Mouse (Mus musculus): ENCODE measurements around the gene Ltbp1. TPM values are rescaled to one million over a fixed set of nuclear protein-coding genes. Genes with fewer than 3 reads are reported as not detected.

Gene Ltbp1
- polyA plus RNA-seq, 1 experiment from 2014 or later = 1.6 TPM

DNA sequence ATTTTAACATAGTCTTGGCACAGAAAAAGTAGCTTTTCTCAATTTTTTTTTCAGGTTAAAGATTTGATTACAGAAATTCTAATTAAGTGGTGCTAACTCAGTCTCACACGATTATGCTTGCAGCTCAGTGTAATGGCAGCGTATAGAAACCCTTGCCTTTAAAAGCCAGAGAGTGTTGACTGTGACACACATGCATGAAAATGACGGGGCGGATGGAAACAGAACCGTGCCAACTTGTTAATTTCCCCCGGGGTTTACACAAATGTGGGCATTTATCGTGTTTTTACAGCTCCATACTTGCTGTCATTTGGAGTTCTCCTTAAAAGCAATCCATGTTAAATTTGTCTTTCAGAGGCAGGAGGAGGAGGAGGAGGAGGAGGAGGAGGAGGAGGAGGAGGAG is 102.0 kb downstream of the Ltbp1 start:
- H3K9me3 ChIP-seq = no peaks in the 10 kb centered on the region
- no peak overlapping the region for H3K4me3 ChIP-seq
- H3K9ac ChIP-seq = no peak overlapping the region
- ATAC-seq (ENCODE audit: low FRiP score, low read depth) = 0 out of 2 replicates have a peak, but pooled peaks have one; percentile 56
- no peak overlapping the region for H3K4me2 ChIP-seq
- no peaks in the 10 kb centered on the region for H3K4me1 ChIP-seq (replicated peaks)
- H3K36me3 ChIP-seq = no peaks in the 10 kb centered on the region
- 47% methylated on average over 7 of the region's 7 CpGs for WGBS
- H3K27ac ChIP-seq (replicated peaks) = no peak overlapping the region
- no peaks in the 10 kb centered on the region for H3K27me3 ChIP-seq

DNA sequence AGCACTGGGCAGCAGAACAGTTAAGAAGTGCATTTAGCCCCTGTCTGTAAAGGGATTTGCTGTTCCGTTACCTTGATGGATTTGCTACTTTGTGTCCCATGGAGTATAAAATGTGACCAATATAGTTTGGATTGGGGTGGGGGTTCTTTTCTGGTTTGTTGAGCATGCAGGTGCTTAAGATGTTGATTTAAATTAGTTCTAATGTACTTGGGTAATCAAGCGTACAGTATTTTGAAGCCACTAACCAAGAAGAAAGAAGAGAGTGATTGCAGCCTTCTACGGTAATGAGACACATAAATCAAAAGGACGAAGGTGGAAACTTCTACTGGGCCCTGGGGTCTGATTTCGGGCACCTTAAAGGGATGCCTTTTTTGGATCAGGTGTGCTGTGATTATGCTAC is 102.5 kb downstream of the Ltbp1 start:
- Histone ChIP-seq H3K36me3 (no peaks in the 10 kb centered on the region), H3K4me2 (no peak overlapping the region), H3K9me3 (no peaks in the 10 kb centered on the region), H3K27ac (replicated peaks) (no peak overlapping the region), H3K27me3 (no peaks in the 10 kb centered on the region), H3K4me3 (no peak overlapping the region), H3K4me1 (replicated peaks) (no peaks in the 10 kb centered on the region), H3K9ac (no peak overlapping the region)
- WGBS = 37% methylated on average over 5 of the region's 5 CpGs
- ATAC-seq (ENCODE audit: low FRiP score, low read depth) = 0 out of 2 replicates have a peak, but pooled peaks have one; percentile 63

DNA sequence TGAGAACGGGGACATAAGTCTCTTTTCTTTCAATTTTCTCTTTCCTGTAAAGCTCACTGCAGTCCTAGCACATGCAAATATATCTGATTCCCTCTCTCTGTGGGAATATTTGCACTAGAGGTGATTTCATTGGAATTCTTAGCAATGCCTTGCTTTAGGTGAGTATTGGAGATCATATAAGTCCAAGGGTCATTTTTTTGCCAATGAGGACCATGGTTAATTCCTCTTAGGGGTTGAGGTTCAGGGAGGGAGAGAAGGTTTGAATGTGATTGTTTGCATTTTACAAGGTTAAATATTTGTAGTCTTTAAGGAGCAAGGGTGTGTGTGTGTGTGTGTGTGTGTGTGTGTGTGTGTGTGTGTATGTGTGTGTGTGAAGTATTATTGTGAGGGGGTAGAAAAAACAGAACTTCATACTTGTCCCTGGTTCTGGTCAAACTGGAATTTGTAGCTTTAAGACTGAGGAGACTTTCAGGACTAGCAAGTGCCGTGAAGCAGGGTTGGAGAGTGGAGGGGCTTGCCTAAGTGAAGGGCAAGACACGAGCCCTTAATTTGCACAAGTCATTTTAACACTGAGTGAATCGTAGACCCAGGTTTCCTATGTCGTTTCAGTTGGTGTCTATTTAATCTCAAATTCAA is 103.8 kb downstream of the Ltbp1 start:
- no peaks in the 10 kb centered on the region for H3K27me3 ChIP-seq
- ATAC-seq (ENCODE audit: low FRiP score, low read depth) = no peak
- H3K9me3 ChIP-seq = no peaks in the 10 kb centered on the region
- H3K4me2 ChIP-seq = no peak overlapping the region
- H3K27ac ChIP-seq (replicated peaks) = no peak overlapping the region
- 67% methylated on average over 5 of the region's 5 CpGs for WGBS
- no peaks in the 10 kb centered on the region for H3K4me1 ChIP-seq (replicated peaks)
- H3K36me3 ChIP-seq = no peaks in the 10 kb centered on the region
- no peak overlapping the region for H3K9ac ChIP-seq
- H3K4me3 ChIP-seq = no peak overlapping the region

DNA sequence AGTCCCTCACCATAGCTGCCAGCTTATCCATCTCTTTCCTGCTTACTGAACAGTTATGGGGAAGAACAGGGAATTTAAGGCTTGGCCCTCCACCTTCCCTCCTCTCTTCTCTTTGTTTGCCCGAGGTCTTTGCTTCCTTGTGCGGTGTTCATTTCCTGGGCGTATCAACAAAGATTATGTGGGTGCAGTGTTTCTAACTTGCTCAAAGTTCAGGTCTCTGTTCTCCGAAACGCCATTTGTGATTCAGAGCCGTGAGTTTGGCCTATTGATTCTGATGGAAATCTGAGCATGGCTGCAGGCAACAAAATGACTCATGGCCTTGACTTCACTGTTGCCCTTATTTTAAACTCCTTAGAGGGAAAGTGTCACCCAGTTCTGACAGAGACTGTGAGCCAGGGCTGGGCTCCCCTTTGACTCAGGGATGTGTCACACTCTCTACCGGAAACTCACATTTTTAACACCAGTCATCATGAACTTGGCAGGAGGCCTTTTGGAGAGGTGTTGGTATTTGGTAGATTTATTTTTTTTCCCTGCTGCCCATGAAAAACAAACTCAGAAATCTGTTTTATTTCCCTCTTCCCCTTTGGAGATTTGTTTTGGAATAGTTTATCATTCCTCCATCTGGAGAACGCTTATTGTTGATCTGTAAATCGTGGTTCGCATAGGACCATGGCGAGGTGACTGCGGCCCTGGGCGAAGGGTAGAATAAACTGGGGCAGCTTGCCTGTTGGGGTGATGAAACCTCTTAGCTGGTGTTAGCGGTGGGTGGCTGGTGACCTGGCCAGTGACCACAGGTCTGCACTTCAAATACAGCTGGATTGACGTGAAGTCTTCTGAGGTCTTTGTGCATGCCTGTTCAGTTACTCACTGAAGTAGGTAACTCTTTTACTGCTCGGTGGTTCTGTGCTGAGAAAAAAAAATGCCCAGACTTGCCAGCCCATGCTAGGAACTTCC is 105.2 kb downstream of the Ltbp1 start:
- no peak overlapping the region for H3K4me3 ChIP-seq
- H3K4me1 ChIP-seq (replicated peaks) = no peaks in the 10 kb centered on the region
- no peak overlapping the region for H3K9ac ChIP-seq
- H3K9me3 ChIP-seq = no peaks in the 10 kb centered on the region
- no peaks in the 10 kb centered on the region for H3K36me3 ChIP-seq
- ATAC-seq (ENCODE audit: low FRiP score, low read depth) = no peak
- 87% methylated on average over 16 of the region's 16 CpGs for WGBS
- no peaks in the 10 kb centered on the region for H3K27me3 ChIP-seq
- H3K27ac ChIP-seq (replicated peaks) = no peak overlapping the region
- no peak overlapping the region for H3K4me2 ChIP-seq

DNA sequence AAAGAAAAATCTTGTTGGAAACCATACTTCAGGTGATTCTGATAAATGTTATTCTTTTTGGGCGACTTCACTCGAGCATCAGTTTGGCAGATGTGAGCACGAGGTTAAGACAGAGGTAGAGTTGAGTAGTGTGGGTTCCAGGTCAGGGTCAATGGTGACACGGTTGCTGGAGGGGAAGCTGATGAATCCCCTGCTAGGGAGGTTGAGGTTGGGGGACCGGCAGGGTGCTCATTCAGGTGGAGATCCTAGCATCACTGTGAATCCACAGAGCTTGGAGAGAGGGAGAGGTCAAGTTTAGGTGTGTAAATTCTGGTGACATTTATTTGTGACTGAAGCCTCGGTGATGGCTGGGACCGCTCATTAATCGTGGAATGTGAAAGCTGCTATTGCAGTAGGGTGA is 110.2 kb downstream of the Ltbp1 start:
- ATAC-seq (ENCODE audit: low FRiP score, low read depth) = no peak
- Histone ChIP-seq H3K27ac (replicated peaks) (no peak overlapping the region), H3K27me3 (no peaks in the 10 kb centered on the region), H3K4me3 (no peak overlapping the region), H3K9ac (no peak overlapping the region), H3K4me1 (replicated peaks) (no peaks in the 10 kb centered on the region), H3K4me2 (no peak overlapping the region), H3K36me3 (no peaks in the 10 kb centered on the region), H3K9me3 (no peaks in the 10 kb centered on the region)
- 79% methylated on average over 8 of the region's 8 CpGs for WGBS

DNA sequence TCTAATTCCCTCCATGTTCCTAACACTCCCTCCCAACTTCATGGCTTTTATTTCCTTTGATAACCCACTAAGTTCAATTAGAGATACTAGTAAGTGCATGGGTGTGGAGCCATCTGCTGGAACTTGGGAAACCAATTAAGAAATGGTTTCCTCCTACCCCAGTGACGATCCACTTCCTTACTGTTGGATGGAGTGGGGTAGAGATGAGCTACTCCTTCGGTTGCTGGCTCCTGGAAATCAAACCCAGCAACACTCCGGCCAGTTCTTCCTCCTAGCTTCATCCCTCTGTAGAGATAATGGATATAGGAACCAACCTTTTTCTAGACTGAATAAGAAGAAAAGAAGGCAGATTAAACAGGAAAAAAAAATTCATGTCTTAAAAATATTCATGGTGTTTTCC is 113.5 kb downstream of the Ltbp1 start:
- no peak overlapping the region for H3K27ac ChIP-seq (replicated peaks)
- ATAC-seq (ENCODE audit: low FRiP score, low read depth) = no peak
- H3K27me3 ChIP-seq = no peaks in the 10 kb centered on the region
- H3K9ac ChIP-seq = no peak overlapping the region
- WGBS = 95% methylated on average over 3 of the region's 3 CpGs
- no peaks in the 10 kb centered on the region for H3K36me3 ChIP-seq
- no peak overlapping the region for H3K4me3 ChIP-seq
- no peak overlapping the region for H3K4me2 ChIP-seq
- H3K9me3 ChIP-seq = no peaks in the 10 kb centered on the region
- no peaks in the 10 kb centered on the region for H3K4me1 ChIP-seq (replicated peaks)

DNA sequence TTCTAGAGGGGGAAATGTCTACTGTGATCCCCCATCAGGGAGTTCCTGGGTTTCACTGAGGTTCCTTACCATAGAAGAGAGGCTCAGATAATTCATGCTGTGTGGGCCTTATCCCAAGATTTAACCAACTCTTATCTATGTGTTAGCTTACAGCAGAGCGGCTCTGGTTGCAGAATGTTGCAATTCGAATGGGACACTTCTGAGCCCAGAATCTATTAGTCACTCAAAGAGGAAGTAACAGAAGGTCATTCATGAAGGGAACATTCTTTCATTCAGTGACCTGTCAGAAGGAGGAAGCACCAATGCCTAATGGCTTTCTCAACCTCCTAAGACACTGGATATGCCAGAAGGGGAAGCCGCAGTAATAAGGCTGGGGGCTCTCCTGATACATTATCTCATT is 114.1 kb downstream of the Ltbp1 start:
- no peak overlapping the region for H3K9ac ChIP-seq
- no peaks in the 10 kb centered on the region for H3K9me3 ChIP-seq
- H3K4me3 ChIP-seq = no peak overlapping the region
- no peaks in the 10 kb centered on the region for H3K27me3 ChIP-seq
- H3K36me3 ChIP-seq = no peaks in the 10 kb centered on the region
- H3K4me2 ChIP-seq = no peak overlapping the region
- ATAC-seq (ENCODE audit: low FRiP score, low read depth) = no peak
- no peaks in the 10 kb centered on the region for H3K4me1 ChIP-seq (replicated peaks)
- H3K27ac ChIP-seq (replicated peaks) = no peak overlapping the region
- 73% methylated on average over 3 of the region's 3 CpGs for WGBS

DNA sequence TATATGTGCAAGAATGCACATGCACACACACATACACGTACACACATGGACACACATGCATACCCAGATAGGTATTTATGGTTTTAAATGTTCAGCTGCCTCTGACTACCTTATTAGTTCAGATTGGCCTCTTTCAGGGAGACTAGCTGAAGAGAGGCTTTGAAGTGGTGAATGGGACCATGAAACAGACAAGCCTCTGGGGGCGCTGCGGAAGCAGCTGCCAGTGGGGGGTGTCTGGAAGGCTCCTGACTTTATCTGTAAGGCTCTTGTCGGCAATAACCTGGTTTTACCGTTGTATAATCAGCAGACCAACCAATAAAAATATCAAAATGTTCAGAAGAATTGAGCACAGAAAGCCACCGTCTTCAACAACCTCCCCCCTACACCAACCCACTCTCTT is 114.7 kb downstream of the Ltbp1 start:
- 53% methylated on average over 6 of the region's 6 CpGs for WGBS
- ATAC-seq (ENCODE audit: low FRiP score, low read depth) = no peak
- no peak overlapping the region for H3K27ac ChIP-seq (replicated peaks)
- H3K4me3 ChIP-seq = no peak overlapping the region
- H3K36me3 ChIP-seq = no peaks in the 10 kb centered on the region
- no peaks in the 10 kb centered on the region for H3K9me3 ChIP-seq
- no peaks in the 10 kb centered on the region for H3K4me1 ChIP-seq (replicated peaks)
- no peaks in the 10 kb centered on the region for H3K27me3 ChIP-seq
- H3K9ac ChIP-seq = no peak overlapping the region
- no peak overlapping the region for H3K4me2 ChIP-seq

DNA sequence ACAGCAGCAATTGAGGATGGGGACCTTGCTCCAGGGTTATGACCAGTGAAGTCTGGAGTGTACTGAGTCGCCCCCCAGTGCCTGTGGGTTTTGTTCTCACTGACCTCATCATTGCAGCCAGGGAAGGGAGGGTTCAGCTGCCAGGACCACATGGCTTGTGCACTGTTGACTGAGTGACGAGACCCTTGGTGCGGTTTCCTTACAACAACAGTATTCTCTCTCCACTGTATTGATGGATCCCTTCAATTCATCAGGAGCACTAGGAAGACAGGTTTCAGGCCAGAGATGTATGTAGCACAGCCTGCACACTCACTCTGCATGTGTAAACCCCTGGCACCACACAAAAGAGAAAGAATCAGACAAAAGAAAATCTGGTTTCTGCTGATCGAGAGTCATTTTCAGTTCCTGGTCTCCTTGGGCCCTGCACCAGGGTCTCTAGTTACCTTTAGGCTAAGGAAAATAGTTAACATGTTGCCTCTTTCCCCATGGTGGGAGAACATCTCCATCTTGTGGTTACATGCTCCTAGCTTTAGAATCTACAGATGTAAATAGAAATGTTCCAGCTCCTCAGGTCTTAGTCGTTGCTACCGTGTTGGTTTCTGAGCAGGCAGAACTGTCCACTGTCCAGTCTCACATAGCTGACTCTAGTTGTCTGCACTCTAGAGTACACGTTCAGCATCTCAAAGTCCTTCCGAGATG is 117.4 kb downstream of the Ltbp1 start:
- H3K27me3 ChIP-seq = no peaks in the 10 kb centered on the region
- ATAC-seq (ENCODE audit: low FRiP score, low read depth) = no peak
- WGBS = 77% methylated on average over 8 of the region's 8 CpGs

DNA sequence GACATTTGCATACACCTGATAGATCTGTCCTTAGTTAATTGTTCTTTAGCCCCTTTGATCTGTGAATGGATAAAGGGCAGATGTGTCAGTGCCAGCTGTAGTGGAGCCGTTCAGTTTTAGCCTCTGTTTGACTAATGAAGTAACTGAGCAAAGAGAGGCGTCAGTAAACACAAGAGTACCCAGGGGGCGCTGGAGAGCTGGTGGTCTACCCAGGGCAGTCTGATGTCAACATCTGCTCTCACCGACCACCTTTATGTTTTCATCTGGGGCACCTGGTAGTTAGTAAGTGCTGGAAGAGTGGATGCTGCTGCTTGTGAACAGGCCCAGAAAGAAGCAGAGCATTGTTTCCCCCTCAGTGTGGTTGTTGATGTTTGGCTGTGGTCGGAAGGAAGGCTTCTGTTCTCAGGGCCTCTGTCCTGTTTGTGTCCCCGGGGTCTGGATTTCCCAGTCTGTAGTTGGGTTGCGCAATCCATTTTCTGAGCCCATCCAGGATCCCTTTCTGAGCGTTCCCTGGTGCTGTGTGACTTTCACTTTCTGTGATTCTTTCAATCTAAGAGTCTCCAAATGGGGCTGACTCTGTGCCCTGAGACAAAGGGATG is 123.1 kb downstream of the Ltbp1 start:
- Histone ChIP-seq H3K9me3 (no peaks in the 10 kb centered on the region), H3K27me3 (no peaks in the 10 kb centered on the region), H3K36me3 (no peaks in the 10 kb centered on the region), H3K9ac (no peak overlapping the region), H3K4me1 (replicated peaks) (no peaks in the 10 kb centered on the region), H3K4me2 (no peak overlapping the region), H3K4me3 (no peak overlapping the region), H3K27ac (replicated peaks) (no peak overlapping the region)
- 63% methylated on average over 8 of the region's 8 CpGs for WGBS
- no peak for ATAC-seq (ENCODE audit: low FRiP score, low read depth)

More for the DNA sequence above, 117.4 kb downstream of the Ltbp1 start:
- no peak overlapping the region for H3K27ac ChIP-seq (replicated peaks)
- H3K9ac ChIP-seq = no peak overlapping the region
- H3K4me2 ChIP-seq = no peak overlapping the region
- H3K36me3 ChIP-seq = no peaks in the 10 kb centered on the region
- H3K9me3 ChIP-seq = no peaks in the 10 kb centered on the region
- no peaks in the 10 kb centered on the region for H3K4me1 ChIP-seq (replicated peaks)
- H3K4me3 ChIP-seq = no peak overlapping the region

DNA sequence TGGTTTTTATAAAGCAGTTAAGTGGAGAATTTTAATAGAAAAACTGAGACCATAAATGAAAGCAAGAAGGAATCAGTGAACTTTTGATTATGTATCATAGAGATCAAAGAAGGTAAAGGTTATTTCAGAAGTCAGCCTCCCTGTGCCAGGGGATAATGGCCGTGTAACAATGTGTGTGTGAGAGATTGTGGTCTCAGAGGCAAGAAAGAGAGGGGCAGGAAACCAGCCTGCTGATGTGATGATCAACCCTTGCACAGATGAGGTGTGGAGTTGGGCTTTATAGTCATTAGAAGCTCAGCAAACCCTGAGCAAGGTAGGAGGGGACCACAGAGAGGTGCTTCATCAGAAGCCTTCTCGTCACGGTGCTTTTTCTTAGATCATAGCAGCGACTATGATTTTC is 128.6 kb downstream of the Ltbp1 start:
- H3K36me3 ChIP-seq = no peaks in the 10 kb centered on the region
- WGBS = 91% methylated on average over 4 of the region's 4 CpGs
- no peaks in the 10 kb centered on the region for H3K9me3 ChIP-seq
- no peak overlapping the region for H3K27ac ChIP-seq (replicated peaks)
- H3K4me1 ChIP-seq (replicated peaks) = no peaks in the 10 kb centered on the region
- no peak overlapping the region for H3K4me3 ChIP-seq
- no peak for ATAC-seq (ENCODE audit: low FRiP score, low read depth)
- H3K4me2 ChIP-seq = no peak overlapping the region
- no peak overlapping the region for H3K9ac ChIP-seq
- H3K27me3 ChIP-seq = no peaks in the 10 kb centered on the region

DNA sequence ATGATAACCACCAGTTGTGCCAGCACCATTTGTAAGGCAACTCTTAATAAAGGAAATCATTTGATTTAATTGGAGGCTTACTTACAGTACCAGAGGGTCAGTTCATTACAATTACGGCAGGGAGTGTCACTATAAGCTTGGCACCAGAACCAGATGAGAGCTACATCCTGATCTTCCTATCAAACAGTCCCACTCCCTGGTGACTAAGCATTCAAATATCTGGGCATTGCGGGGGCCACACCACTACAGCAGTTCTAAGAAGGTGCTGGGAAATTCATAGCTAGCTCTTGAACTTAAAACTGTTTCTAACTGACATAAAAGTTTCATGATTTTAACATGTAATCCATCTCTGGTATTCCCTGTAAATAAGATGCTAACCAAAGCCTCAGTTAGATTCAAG is 134.4 kb downstream of the Ltbp1 start:
- H3K4me2 ChIP-seq = no peak overlapping the region
- no peak overlapping the region for H3K27ac ChIP-seq (replicated peaks)
- WGBS = 92% methylated on average over 2 of the region's 2 CpGs
- no peak for ATAC-seq (ENCODE audit: low FRiP score, low read depth)
- H3K27me3 ChIP-seq = no peaks in the 10 kb centered on the region
- H3K9ac ChIP-seq = no peak overlapping the region
- H3K9me3 ChIP-seq = no peaks in the 10 kb centered on the region
- H3K4me1 ChIP-seq (replicated peaks) = no peaks in the 10 kb centered on the region
- no peaks in the 10 kb centered on the region for H3K36me3 ChIP-seq
- no peak overlapping the region for H3K4me3 ChIP-seq
